Mouse (Mus musculus) CD4-positive helper T cell, adult 2 months (primary cell): ENCODE measurements around the gene Ehhadh.
"Not testable (repeated sequence)": the region's sequence is repeated elsewhere in the genome, so short reads cannot be mapped to it uniquely, and the experiment has no call there.

Experiments
- DNase-seq: peaks from one replicate; pipeline ENCODE4 v3.0.0-alpha.2; 2012; ENCODE audit warnings: low read depth, missing footprints, low spot score

Gene Ehhadh

GRCm38 (mm10) chr16:21794697-21795045, 7.1 kb upstream of the Ehhadh start:
- no peak for DNase-seq

- DNase-seq = peak; percentile 94
Measured at GRCm38 (mm10) chr16:21793875-21794696, 6.5 kb upstream of the Ehhadh start, which contains the start of gene Map3k13. Gene Map3k13, plus strand, starts transcription at chr16:21794346.

- not testable (repeated sequence) for DNase-seq
Measured at GRCm38 (mm10) chr16:21793080-21793810, 5.6 kb upstream of the Ehhadh start.

- DNase-seq = no peak
Measured at GRCm38 (mm10) chr16:21791779-21792178, 4.2 kb upstream of the Ehhadh start.

GRCm38 (mm10) chr16:21790469-21790868, 2.9 kb upstream of the Ehhadh start:
- DNase-seq = no peak

- no peak for DNase-seq
Measured at GRCm38 (mm10) chr16:21789180-21789579, 1.6 kb upstream of the Ehhadh start.

- no peak for DNase-seq
Measured at GRCm38 (mm10) chr16:21788581-21788980, 974 bp upstream of the Ehhadh start.

GRCm38 (mm10) chr16:21786317-21786716, 1.3 kb downstream of the Ehhadh start:
- no peak for DNase-seq

GRCm38 (mm10) chr16:21785000-21785399, 2.6 kb downstream of the Ehhadh start:
- DNase-seq = peak; percentile 15

- DNase-seq = no peak
Measured at GRCm38 (mm10) chr16:21782807-21783206, 4.8 kb downstream of the Ehhadh start.

- no peak for DNase-seq
Measured at GRCm38 (mm10) chr16:21781895-21782294, 5.7 kb downstream of the Ehhadh start.

- no peak for DNase-seq
Measured at GRCm38 (mm10) chr16:21781277-21781676, 6.3 kb downstream of the Ehhadh start.

GRCm38 (mm10) chr16:21779149-21779548, 8.5 kb downstream of the Ehhadh start:
- no peak for DNase-seq

- DNase-seq = peak; percentile 10
Measured at GRCm38 (mm10) chr16:21778293-21778866, 9.2 kb downstream of the Ehhadh start.

GRCm38 (mm10) chr16:21774725-21775124, 12.9 kb downstream of the Ehhadh start:
- DNase-seq = no peak

- DNase-seq = peak; percentile 14
Measured at GRCm38 (mm10) chr16:21769667-21770066, 17.9 kb downstream of the Ehhadh start.

GRCm38 (mm10) chr16:21768255-21768654, 19.4 kb downstream of the Ehhadh start:
- no peak for DNase-seq

GRCm38 (mm10) chr16:21758447-21758846, 29.2 kb downstream of the Ehhadh start:
- no peak for DNase-seq

GRCm38 (mm10) chr16:21743401-21743800, 44.2 kb downstream of the Ehhadh start:
- DNase-seq = no peak

- DNase-seq = no peak
Measured at GRCm38 (mm10) chr16:21742898-21743297, 44.7 kb downstream of the Ehhadh start.

- no peak for DNase-seq
Measured at GRCm38 (mm10) chr16:21742191-21742870, 45.3 kb downstream of the Ehhadh start.

- no peak for DNase-seq
Measured at GRCm38 (mm10) chr16:21741542-21741941, 46.1 kb downstream of the Ehhadh start.
